Mouse (Mus musculus): ENCODE data around the gene Pramel5.
"Not testable (repeated sequence)": the region's sequence is repeated elsewhere in the genome, so short reads cannot be mapped to it uniquely, and the experiment has no call there.

Gene Pramel5

GRCm38 (mm10) chr4:144280388-144280787 lies at the start of gene Pramel5:
Gene Pramel5 (minus strand): TSS chr4:144280488.
- not testable (repeated sequence) for DNase-seq (ENCODE audit: low spot score in 2 of 2)

- DNase-seq (ENCODE audit: low spot score in 2 of 2): not testable (repeated sequence)
Observed at GRCm38 (mm10) chr4:144329949-144330348, 49.7 kb upstream of the Pramel5 start, which contains the start of gene Gm13128. Gene Gm13128 (plus strand): TSS chr4:144330249.

- not testable (repeated sequence) for DNase-seq (ENCODE audit: low spot score in 2 of 2)
Observed at GRCm38 (mm10) chr4:144312666-144313460, 32.6 kb upstream of the Pramel5 start.

GRCm38 (mm10) chr4:144299414-144299813 lies 19.1 kb upstream of the Pramel5 start:
- not testable (repeated sequence) for DNase-seq (ENCODE audit: low spot score in 2 of 2)

GRCm38 (mm10) chr4:144254768-144255167 lies 25.5 kb downstream of the Pramel5 start:
- DNase-seq (ENCODE audit: low spot score in 2 of 2): not testable (repeated sequence)

All from natural killer cell, adult 2 months (primary cell).